Mouse (Mus musculus): ENCODE measurements around the gene Pon1. TPM values are rescaled to one million over a fixed set of nuclear protein-coding genes. Genes with fewer than 3 reads are reported as not detected.

Gene Pon1
- polyA plus RNA-seq, 1 experiment: not detected

DNA sequence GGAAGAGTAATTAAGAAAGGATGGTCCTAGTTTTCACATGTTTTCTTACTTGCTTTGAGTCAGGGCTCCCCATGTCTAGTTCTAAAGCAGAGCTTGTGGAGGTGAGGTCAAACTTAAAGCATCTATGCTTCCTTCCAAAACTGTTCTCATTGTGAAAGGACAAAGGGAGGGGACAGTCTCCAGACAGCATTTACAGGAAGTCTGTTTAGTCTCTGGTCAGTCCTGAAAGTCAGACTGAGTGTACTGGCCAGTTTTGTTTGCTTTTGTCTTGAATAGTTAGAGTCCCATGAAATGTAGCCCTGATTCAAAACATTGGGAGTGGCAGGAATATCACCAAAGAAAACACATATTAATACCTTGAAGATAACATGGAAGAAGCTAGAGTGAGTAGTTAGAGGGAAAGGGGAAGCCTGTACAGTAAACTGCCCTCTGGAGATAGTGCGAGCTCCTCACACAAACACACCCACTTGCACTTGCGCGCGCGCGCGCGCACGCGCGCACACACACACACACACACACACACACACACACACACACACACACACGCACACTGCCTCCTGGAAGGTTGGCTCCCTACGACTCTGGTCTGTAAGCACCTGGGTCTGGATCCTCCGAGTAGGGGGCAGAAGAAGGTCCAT is 30.1 kb downstream of the Pon1 start:
- Histone ChIP-seq H3K4me3 (no peak overlapping the region), H3K4me2 (ENCODE audit: low read depth) (no peak overlapping the region), H3ac (ENCODE audit: control insufficient read depth, insufficient read length) (no peak overlapping the region), H3K27me3 (ENCODE audit: control insufficient read depth, insufficient read depth, insufficient read length) (no peaks in the 10 kb centered on the region), H3K79me2 (ENCODE audit: control insufficient read depth, insufficient read depth) (no peaks in the 10 kb centered on the region), H3K36me3 (ENCODE audit: control insufficient read depth, insufficient read depth) (no peaks in the 10 kb centered on the region)
- TF ChIP-seq MYOG (IDR thresholded peaks at IDR 0.05; ENCODE audit: control insufficient read depth in 1 of 3, insufficient read depth in 1 of 3, insufficient read length in 2 of 3, low read depth in 2 of 3) (no peak), E2F4 (IDR thresholded peaks at IDR 0.05; ENCODE audit: insufficient read depth) (no peak), POLR2A (IDR thresholded peaks at IDR 0.05; ENCODE audit: insufficient read length, low read depth) (no peak), POLR2AphosphoS2 (IDR thresholded peaks at IDR 0.05; ENCODE audit: insufficient read length, low read depth) (no peak), SRF (IDR thresholded peaks at IDR 0.05; ENCODE audit: control insufficient read depth, insufficient read length, low read depth) (no peak), REST (IDR thresholded peaks at IDR 0.05; ENCODE audit: insufficient read depth, insufficient read length) (no peak), MYOD1 (IDR thresholded peaks at IDR 0.05; ENCODE audit: control insufficient read depth in 1 of 3, insufficient read length in 2 of 3, low read depth in 2 of 3) (no peak), TCF3 (IDR thresholded peaks at IDR 0.05; ENCODE audit: insufficient read length, low read depth) (no peak), CEBPB (IDR thresholded peaks at IDR 0.05; ENCODE audit: insufficient read depth, poor library complexity, severe bottlenecking) (no peak), MAX (IDR thresholded peaks at IDR 0.05; ENCODE audit: low read depth) (no peak), TCF12 (IDR thresholded peaks at IDR 0.05; ENCODE audit: insufficient read depth, poor library complexity, severe bottlenecking) (no peak), USF1 (IDR thresholded peaks at IDR 0.05; ENCODE audit: low read depth) (no peak)

DNA sequence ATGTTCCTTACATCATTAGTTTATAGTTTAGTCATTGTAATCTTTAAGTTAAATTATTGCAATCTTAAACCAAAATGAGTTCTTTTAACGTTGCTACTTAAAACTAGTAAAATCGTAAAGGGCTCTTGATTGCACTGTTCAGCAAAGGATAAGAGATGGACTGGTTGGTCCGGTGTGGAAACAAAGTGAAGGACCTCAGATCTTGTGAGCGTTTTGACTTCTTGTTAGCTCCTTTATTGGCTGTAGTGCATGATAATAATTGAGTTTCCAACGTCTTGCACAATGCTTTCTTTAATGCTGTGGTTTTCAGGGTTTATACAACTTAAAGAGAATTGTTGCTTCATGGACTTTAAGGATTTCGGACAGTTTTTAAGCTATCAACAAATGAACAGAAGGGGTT is 31.7 kb downstream of the Pon1 start:
- Histone ChIP-seq H3ac (ENCODE audit: control insufficient read depth, insufficient read length) (no peak overlapping the region), H3K4me2 (ENCODE audit: low read depth) (no peak overlapping the region), H3K79me2 (ENCODE audit: control insufficient read depth, insufficient read depth) (no peaks in the 10 kb centered on the region), H3K27me3 (ENCODE audit: control insufficient read depth, insufficient read depth, insufficient read length) (no peaks in the 10 kb centered on the region), H3K4me3 (no peak overlapping the region), H3K36me3 (ENCODE audit: control insufficient read depth, insufficient read depth) (no peaks in the 10 kb centered on the region)
- TF ChIP-seq E2F4 (IDR thresholded peaks at IDR 0.05; ENCODE audit: insufficient read depth): no peak
- no peak for TF ChIP-seq MAX (IDR thresholded peaks at IDR 0.05; ENCODE audit: low read depth)
- TF ChIP-seq CEBPB (IDR thresholded peaks at IDR 0.05; ENCODE audit: insufficient read depth, poor library complexity, severe bottlenecking): no peak
- no peak for TF ChIP-seq SRF (IDR thresholded peaks at IDR 0.05; ENCODE audit: control insufficient read depth, insufficient read length, low read depth)
- TF ChIP-seq POLR2A (IDR thresholded peaks at IDR 0.05; ENCODE audit: insufficient read length, low read depth): no peak
- no peak for TF ChIP-seq MYOD1 (IDR thresholded peaks at IDR 0.05; ENCODE audit: control insufficient read depth in 1 of 3, insufficient read length in 2 of 3, low read depth in 2 of 3)

DNA sequence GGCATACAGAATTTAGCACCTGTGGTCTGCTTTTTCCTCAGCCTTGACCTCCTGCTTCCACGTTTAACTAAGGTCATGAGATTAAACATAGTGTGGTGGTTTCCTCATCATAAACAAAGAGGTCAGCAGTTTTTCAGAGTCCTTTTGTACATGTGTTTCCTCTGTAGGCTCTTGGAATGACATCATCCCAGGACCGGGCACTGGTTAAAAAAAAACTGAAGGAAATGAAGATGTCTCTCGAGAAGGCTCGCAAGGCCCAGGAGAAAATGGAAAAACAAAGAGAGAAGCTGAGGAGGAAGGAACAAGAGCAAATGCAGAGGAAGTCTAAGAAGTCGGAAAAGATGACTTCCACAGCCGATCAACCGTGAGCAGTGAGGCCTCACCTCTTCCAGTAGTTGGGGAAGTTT is 34.4 kb downstream of the Pon1 start:
- Histone ChIP-seq H3K4me3 (no peak overlapping the region), H3K79me2 (ENCODE audit: control insufficient read depth, insufficient read depth) (no peaks in the 10 kb centered on the region), H3ac (ENCODE audit: control insufficient read depth, insufficient read length) (no peak overlapping the region), H3K4me2 (ENCODE audit: low read depth) (no peak overlapping the region), H3K27me3 (ENCODE audit: control insufficient read depth, insufficient read depth, insufficient read length) (no peaks in the 10 kb centered on the region), H3K36me3 (ENCODE audit: control insufficient read depth, insufficient read depth) (no peaks in the 10 kb centered on the region)
- TF ChIP-seq SRF (IDR thresholded peaks at IDR 0.05; ENCODE audit: control insufficient read depth, insufficient read length, low read depth) (no peak), E2F4 (IDR thresholded peaks at IDR 0.05; ENCODE audit: insufficient read depth) (no peak), POLR2A (IDR thresholded peaks at IDR 0.05; ENCODE audit: insufficient read length, low read depth) (no peak), TCF12 (IDR thresholded peaks at IDR 0.05; ENCODE audit: insufficient read depth, poor library complexity, severe bottlenecking) (no peak), MYOG (IDR thresholded peaks at IDR 0.05; ENCODE audit: control insufficient read depth in 1 of 3, insufficient read depth in 1 of 3, insufficient read length in 2 of 3, low read depth in 2 of 3) (no peak), MYOD1 (IDR thresholded peaks at IDR 0.05; ENCODE audit: control insufficient read depth in 1 of 3, insufficient read length in 2 of 3, low read depth in 2 of 3) (no peak), REST (IDR thresholded peaks at IDR 0.05; ENCODE audit: insufficient read depth, insufficient read length) (no peak), USF1 (IDR thresholded peaks at IDR 0.05; ENCODE audit: low read depth) (no peak), MAX (IDR thresholded peaks at IDR 0.05; ENCODE audit: low read depth) (no peak), POLR2AphosphoS2 (IDR thresholded peaks at IDR 0.05; ENCODE audit: insufficient read length, low read depth) (no peak), TCF3 (IDR thresholded peaks at IDR 0.05; ENCODE audit: insufficient read length, low read depth) (no peak), CEBPB (IDR thresholded peaks at IDR 0.05; ENCODE audit: insufficient read depth, poor library complexity, severe bottlenecking) (no peak)

DNA sequence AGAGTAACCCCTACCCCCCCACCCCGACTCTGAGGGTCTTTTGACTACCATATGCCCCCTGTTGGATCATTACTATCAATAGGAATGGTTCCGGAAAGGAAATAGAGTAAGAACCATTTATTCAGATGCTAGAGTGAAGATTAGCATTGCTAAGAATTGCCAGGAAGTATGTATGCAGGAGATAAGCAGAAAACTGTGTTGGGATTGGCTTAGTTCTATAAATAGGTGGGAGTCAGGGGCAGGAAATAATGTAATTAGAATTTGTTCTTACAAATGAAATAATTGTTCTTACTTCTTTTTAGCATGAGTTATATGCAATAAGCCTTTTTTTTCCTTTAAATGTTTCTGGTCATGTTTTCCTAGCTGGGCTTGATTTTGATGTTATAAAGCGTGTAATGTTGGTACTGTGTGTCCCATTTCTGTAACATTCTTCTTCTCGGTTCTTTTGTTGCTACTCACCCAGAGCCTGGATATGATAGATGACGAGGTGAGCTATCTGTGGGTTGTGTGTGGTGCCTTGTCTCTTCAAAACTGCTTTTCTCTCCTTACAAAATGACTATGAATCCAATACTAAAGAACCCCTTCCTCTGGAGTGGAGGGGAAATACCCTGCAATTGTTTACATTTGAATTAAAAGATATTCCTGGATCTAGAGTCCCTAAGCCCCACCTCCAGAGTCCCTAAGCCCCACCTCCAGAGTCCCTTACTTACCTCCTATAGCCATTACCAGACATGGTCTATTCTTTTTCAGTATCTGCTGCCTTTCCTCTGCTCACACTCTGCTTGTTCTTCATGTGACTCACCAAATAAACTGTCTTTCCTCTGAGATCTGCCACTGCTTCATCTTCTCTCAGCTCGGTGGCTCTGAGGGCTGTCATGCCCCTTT is 37.0 kb downstream of the Pon1 start:
- Histone ChIP-seq H3ac (ENCODE audit: control insufficient read depth, insufficient read length) (no peak overlapping the region), H3K4me2 (ENCODE audit: low read depth) (no peak overlapping the region), H3K36me3 (ENCODE audit: control insufficient read depth, insufficient read depth) (no peaks in the 10 kb centered on the region), H3K4me3 (no peak overlapping the region), H3K79me2 (ENCODE audit: control insufficient read depth, insufficient read depth) (no peaks in the 10 kb centered on the region), H3K27me3 (ENCODE audit: control insufficient read depth, insufficient read depth, insufficient read length) (no peaks in the 10 kb centered on the region)
- TF ChIP-seq MYOD1 (IDR thresholded peaks at IDR 0.05; ENCODE audit: control insufficient read depth in 1 of 3, insufficient read length in 2 of 3, low read depth in 2 of 3) (no peak), SRF (IDR thresholded peaks at IDR 0.05; ENCODE audit: control insufficient read depth, insufficient read length, low read depth) (no peak), POLR2A (IDR thresholded peaks at IDR 0.05; ENCODE audit: insufficient read length, low read depth) (no peak), E2F4 (IDR thresholded peaks at IDR 0.05; ENCODE audit: insufficient read depth) (no peak), CEBPB (IDR thresholded peaks at IDR 0.05; ENCODE audit: insufficient read depth, poor library complexity, severe bottlenecking) (no peak), TCF12 (IDR thresholded peaks at IDR 0.05; ENCODE audit: insufficient read depth, poor library complexity, severe bottlenecking) (no peak), MAX (IDR thresholded peaks at IDR 0.05; ENCODE audit: low read depth) (no peak), POLR2AphosphoS2 (IDR thresholded peaks at IDR 0.05; ENCODE audit: insufficient read length, low read depth) (no peak)
